Mouse (Mus musculus): ENCODE measurements around the gene Zfp455.
A peak's percentile ranks its signal among the peaks of the same experiment; 100 is the strongest.
"Not testable (repeated sequence)": the region's sequence is repeated elsewhere in the genome, so short reads cannot be mapped to it uniquely, and the experiment has no call there.

Zfp455 gene

GRCm38 (mm10) chr13:67194340-67194894 is at the start of gene Zfp455:
Gene Zfp455, plus strand, starts transcription at chr13:67194506.
- DNase-seq (ENCODE audit: low spot score): peak; percentile 14

- DNase-seq (ENCODE audit: low spot score): not testable (repeated sequence)
Measured at GRCm38 (mm10) chr13:67166122-67166521, 28.2 kb upstream of the Zfp455 start.

- peak; percentile 67 for DNase-seq (ENCODE audit: low spot score)
Measured at GRCm38 (mm10) chr13:67172991-67173722, 21.1 kb upstream of the Zfp455 start, which contains the start of gene Rsl1. Gene Rsl1, plus strand, starts transcription at chr13:67173182.

- DNase-seq (ENCODE audit: low spot score): no peak
Measured at GRCm38 (mm10) chr13:67173723-67174055, 20.6 kb upstream of the Zfp455 start.

GRCm38 (mm10) chr13:67201656-67202055 is 7.3 kb downstream of the Zfp455 start:
- DNase-seq (ENCODE audit: low spot score): no peak

- no peak for DNase-seq (ENCODE audit: low spot score)
Measured at GRCm38 (mm10) chr13:67214015-67214607, 19.8 kb downstream of the Zfp455 start.
